In genomic region chr9:62678550-62679155, GRCm38 (mm10) we compare ENCODE assay signal across 7 mouse cellular contexts. TPM values are rescaled to one million over a fixed set of nuclear protein-coding genes. Genes with fewer than 3 reads are reported as not detected.
DNase-seq lines count a peak whose midpoint lies in the region; ATAC-seq and TF ChIP-seq lines count a peak whose summit lies in the region.

No protein-coding gene starts in this region.

- no peak for DNase-seq in lung, adult 2 months
- no peak for DNase-seq in forebrain, embryonic 11.5 days (ENCODE audit: low spot score)
- peak; percentile 21 to 39 for DNase-seq in heart, postnatal 36 days
- no peak for DNase-seq in liver, embryonic 13.5 days
- DNase-seq in stomach, postnatal 0 days (ENCODE audit: low spot score), result no peak
- no peak for DNase-seq in natural killer cell, adult 2 months (ENCODE audit: low spot score in 2 of 2)

- H3K9me3 ChIP-seq in lung, embryonic 16.5 days (ENCODE audit: control insufficient read depth, low read length), result no peaks in the 10 kb centered on the region
- H3K9me3 ChIP-seq in forebrain, embryonic 11.5 days (ENCODE audit: control insufficient read depth, low read length), result no peaks in the 10 kb centered on the region
- H3K9me3 ChIP-seq in liver, embryonic 13.5 days (replicated peaks), result no peaks in the 10 kb centered on the region
- no peaks in the 10 kb centered on the region for H3K9me3 ChIP-seq in stomach, postnatal 0 days (ENCODE audit: control insufficient read depth, low read length)

- no peak for ATAC-seq in lung, embryonic 16.5 days (ENCODE audit: low read depth)
- no peak for ATAC-seq in forebrain, embryonic 11.5 days (replicated peaks; ENCODE audit: low FRiP score)
- ATAC-seq in liver, embryonic 13.5 days (ENCODE audit: low read depth), result no peak
- ATAC-seq in stomach, postnatal 0 days (ENCODE audit: low FRiP score, low TSS enrichment), result no peak

- 6% methylated on average over 22 of the region's 22 CpGs for WGBS in lung, embryonic 16.5 days
- WGBS in lung, adult 2 months, result 9% methylated on average over 22 of the region's 22 CpGs
- 6% methylated on average over 22 of the region's 22 CpGs for WGBS in forebrain, embryonic 11.5 days
- WGBS in liver, embryonic 13.5 days (ENCODE audit: insufficient replicate concordance), result 9% methylated on average over 22 of the region's 22 CpGs
- WGBS in stomach, postnatal 0 days, result 9% methylated on average over 22 of the region's 22 CpGs

- peaks cover 29% of the 10 kb centered on the region for H3K27me3 ChIP-seq in lung, embryonic 16.5 days (ENCODE audit: control insufficient read depth, insufficient read depth, low read depth, low read length)
- peaks cover 30% of the 10 kb centered on the region for H3K27me3 ChIP-seq in forebrain, embryonic 11.5 days (ENCODE audit: control insufficient read depth, insufficient read depth, low read length)
- peaks cover 49% of the 10 kb centered on the region for H3K27me3 ChIP-seq in liver, embryonic 13.5 days
- no peaks in the 10 kb centered on the region; the same call in 1 of the 2 replicates for H3K27me3 ChIP-seq in stomach, postnatal 0 days (ENCODE audit: control insufficient read depth, insufficient read depth, low read length)

- no peak for TF ChIP-seq CTCF in lung, adult 2 months (IDR thresholded peaks at IDR 0.05; ENCODE audit: insufficient read depth, low read length)
- TF ChIP-seq CTCF in stomach, postnatal 0 days (IDR thresholded peaks at IDR 0.05; ENCODE audit: low read depth), result no peak

- TF ChIP-seq EP300 in stomach, postnatal 0 days (optimal IDR thresholded peaks at IDR 0.05), result no peak

- no peaks in the 10 kb centered on the region for H3K36me3 ChIP-seq in lung, embryonic 16.5 days (ENCODE audit: control insufficient read depth, insufficient read depth, low read length)
- no peaks in the 10 kb centered on the region for H3K36me3 ChIP-seq in forebrain, embryonic 11.5 days (ENCODE audit: control insufficient read depth, insufficient read depth, low read length)
- no peaks in the 10 kb centered on the region for H3K36me3 ChIP-seq in liver, embryonic 13.5 days
- no peaks in the 10 kb centered on the region for H3K36me3 ChIP-seq in stomach, postnatal 0 days (ENCODE audit: control insufficient read depth, insufficient read depth, low read length)

- H3K4me3 ChIP-seq in lung, embryonic 16.5 days (ENCODE audit: low read length), result peak overlapping the region; percentile 44
- H3K4me3 ChIP-seq in lung, adult 2 months (replicated peaks; ENCODE audit: extremely low read depth, low read depth, low read length), result no peak overlapping the region
- peak overlapping the region; percentile 32 for H3K4me3 ChIP-seq in forebrain, embryonic 11.5 days (ENCODE audit: low read depth, low read length)
- H3K4me3 ChIP-seq in liver, embryonic 13.5 days (replicated peaks), result peak overlapping the region; percentile 40; the same call in 1 of the 2 replicates
- peak overlapping the region; percentile 45 for H3K4me3 ChIP-seq in stomach, postnatal 0 days (ENCODE audit: low read depth, low read length)

- peak overlapping the region; percentile 88 for H3K4me2 ChIP-seq in lung, embryonic 16.5 days (ENCODE audit: low read depth, low read length)
- peak overlapping the region; percentile 51 for H3K4me2 ChIP-seq in forebrain, embryonic 11.5 days (ENCODE audit: low read depth, low read length, severe bottlenecking)
- peak overlapping the region; percentile 50 for H3K4me2 ChIP-seq in liver, embryonic 13.5 days
- peak overlapping the region; percentile 69 for H3K4me2 ChIP-seq in stomach, postnatal 0 days (replicated peaks; ENCODE audit: low read depth)

- no peak for TF ChIP-seq POLR2A in lung, adult 2 months (IDR thresholded peaks at IDR 0.05; ENCODE audit: borderline replicate concordance, extremely low read depth, low read depth, low read length)

- no peak overlapping the region for H3K27ac ChIP-seq in lung, embryonic 16.5 days (ENCODE audit: low read length)
- H3K27ac ChIP-seq in forebrain, embryonic 11.5 days (ENCODE audit: low read depth, low read length), result no peak overlapping the region
- H3K27ac ChIP-seq in liver, embryonic 13.5 days, result no peak overlapping the region
- H3K27ac ChIP-seq in stomach, postnatal 0 days (replicated peaks), result no peak overlapping the region

- peaks cover 15% of the 10 kb centered on the region for H3K4me1 ChIP-seq in lung, embryonic 16.5 days (replicated peaks; ENCODE audit: control insufficient read depth, insufficient read depth, low read length)
- no peaks in the 10 kb centered on the region for H3K4me1 ChIP-seq in lung, adult 2 months (ENCODE audit: control insufficient read depth, insufficient read depth, low read length)
- peaks cover 14% of the 10 kb centered on the region for H3K4me1 ChIP-seq in forebrain, embryonic 11.5 days (replicated peaks; ENCODE audit: control insufficient read depth, insufficient read depth, low read length)
- no peaks in the 10 kb centered on the region; the same call in 1 of the 2 replicates for H3K4me1 ChIP-seq in liver, embryonic 13.5 days (replicated peaks)
- H3K4me1 ChIP-seq in stomach, postnatal 0 days (replicated peaks; ENCODE audit: control insufficient read depth, insufficient read depth), result peaks cover 2% of the 10 kb centered on the region; the same call in 1 of the 2 replicates

- peak overlapping the region; percentile 60 for H3K9ac ChIP-seq in lung, embryonic 16.5 days (ENCODE audit: low read length)
- no peak overlapping the region for H3K9ac ChIP-seq in forebrain, embryonic 11.5 days (ENCODE audit: low read length)
- H3K9ac ChIP-seq in liver, embryonic 13.5 days, result no peak overlapping the region
- H3K9ac ChIP-seq in stomach, postnatal 0 days (ENCODE audit: low read length), result no peak overlapping the region

- intact Hi-C loops in heart, postnatal 36 days (cut with DNase I), result no loop called here

RNA-seq across cellular contexts. Expression of gene Itga11, which starts 1.0 kb away (rescaled TPM):
- 0.53 and 0.73 TPM in 2 replicates for polyA plus RNA-seq in lung, embryonic 16.5 days (2015; fragmentation: Nextera tagmentation; extraction: Ambion mirVana)
- 0.70 and 1.1 TPM in 2 replicates for polyA plus RNA-seq in lung, adult 2 months (2012; rRNA removed)
- polyA plus RNA-seq in forebrain, embryonic 11.5 days (2014; fragmentation: Nextera tagmentation; extraction: Ambion mirVana), result 2.8 and 3.0 TPM in 2 replicates
- total RNA-seq in heart, postnatal 36 days (2021), result 1 to 10 TPM; 1.4 to 2.1 TPM
- polyA plus RNA-seq in liver, embryonic 13.5 days (2015; fragmentation: Nextera tagmentation; extraction: Ambion mirVana), result 0.08 and 0.10 TPM in 2 replicates
- 0.29 and 0.30 TPM in 2 replicates for polyA plus RNA-seq in stomach, postnatal 0 days (2015; fragmentation: Nextera tagmentation; extraction: Ambion mirVana)

Comparison
In these comparisons a context has a peak if more than half of its experiments do, and no peak if none do; other contexts are left out.
1. DNase-seq: peak in heart, postnatal 36 days (2 of 2); none in lung, adult 2 months (single experiment), forebrain, embryonic 11.5 days (single experiment), liver, embryonic 13.5 days (single experiment), stomach, postnatal 0 days (single experiment) and natural killer cell, adult 2 months (0 of 2).
2. Peak in every context shown above with its lines, with median percentiles within 50 percentile points of each other: H3K4me2 ChIP-seq.